Mouse (Mus musculus) T-helper 2 cell (primary cell): ENCODE measurements around the gene Tlr2.
"Not testable (repeated sequence)": the region's sequence is repeated elsewhere in the genome, so short reads cannot be mapped to it uniquely, and the experiment has no call there.

Source experiments
- in situ Hi-C: fragments of 300-600 bp; cut with MboI, MseI; formaldehyde crosslinking; loops from one replicate; pipeline ENCODE4 v1.15.1; 2025; ENCODE audit warnings: high pct_unique_total_duplicates

Gene Tlr2

DNA sequence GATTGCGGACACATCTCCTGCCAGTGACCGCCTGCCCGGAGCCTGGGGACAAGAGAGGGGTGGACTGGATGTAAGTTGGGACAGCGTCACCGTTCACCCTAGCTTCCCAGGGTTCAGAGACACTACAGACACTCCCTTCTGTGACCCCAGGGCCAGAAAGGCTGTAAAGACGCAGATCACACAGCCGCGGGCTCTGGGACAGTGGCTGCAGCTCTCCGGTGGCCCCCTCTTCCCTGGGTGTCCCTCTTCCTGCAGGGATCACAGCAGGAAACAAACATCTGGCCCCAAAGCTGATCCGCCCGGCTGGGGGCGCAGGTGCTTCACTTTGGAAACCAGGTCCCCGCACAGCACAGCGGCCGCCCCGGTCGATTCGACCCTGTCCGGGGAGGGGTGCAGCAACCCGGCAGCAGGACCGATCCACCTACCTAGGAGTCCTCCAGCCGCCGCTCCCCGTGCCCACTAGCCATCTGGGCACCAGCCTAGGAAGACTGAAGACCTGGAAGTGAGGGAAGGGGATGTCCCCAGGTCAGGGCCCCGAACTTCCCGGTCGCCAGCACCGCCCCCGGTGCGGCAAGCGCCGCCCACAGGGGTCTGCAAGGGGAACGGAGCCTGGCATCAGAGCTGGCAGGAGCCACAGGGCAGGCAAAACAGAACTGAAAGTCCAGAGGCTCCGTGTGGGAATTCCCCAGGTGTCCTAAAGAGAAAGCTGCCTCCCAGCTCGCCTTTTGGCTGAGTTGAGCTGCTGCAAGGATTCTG is at the start of gene Tlr2:
Tlr2 (minus strand) TSS at position 673 of the 756 bp plus-strand sequence.
- in situ Hi-C loops: no loop called here

DNA sequence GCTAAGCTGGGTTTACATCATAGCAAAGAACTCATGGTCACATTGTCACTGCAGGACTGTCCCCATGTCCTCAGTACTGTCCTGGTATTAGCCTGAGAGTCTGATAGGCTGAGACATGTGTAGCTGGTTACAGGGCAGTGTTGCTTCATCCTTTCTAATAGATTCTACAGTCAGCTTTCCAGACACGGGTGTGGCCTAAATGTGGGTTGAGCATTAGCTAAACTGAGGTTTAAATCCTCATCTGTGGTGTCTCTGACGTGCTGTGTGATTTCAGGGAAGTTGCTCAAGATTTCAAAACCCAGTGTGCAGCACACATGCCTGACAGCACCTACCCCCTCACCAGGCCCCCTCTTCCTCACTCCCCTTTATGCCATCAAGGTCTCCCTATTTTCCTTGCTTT is 43.6 kb upstream of the Tlr2 start:
- in situ Hi-C loops: no loop called here

DNA sequence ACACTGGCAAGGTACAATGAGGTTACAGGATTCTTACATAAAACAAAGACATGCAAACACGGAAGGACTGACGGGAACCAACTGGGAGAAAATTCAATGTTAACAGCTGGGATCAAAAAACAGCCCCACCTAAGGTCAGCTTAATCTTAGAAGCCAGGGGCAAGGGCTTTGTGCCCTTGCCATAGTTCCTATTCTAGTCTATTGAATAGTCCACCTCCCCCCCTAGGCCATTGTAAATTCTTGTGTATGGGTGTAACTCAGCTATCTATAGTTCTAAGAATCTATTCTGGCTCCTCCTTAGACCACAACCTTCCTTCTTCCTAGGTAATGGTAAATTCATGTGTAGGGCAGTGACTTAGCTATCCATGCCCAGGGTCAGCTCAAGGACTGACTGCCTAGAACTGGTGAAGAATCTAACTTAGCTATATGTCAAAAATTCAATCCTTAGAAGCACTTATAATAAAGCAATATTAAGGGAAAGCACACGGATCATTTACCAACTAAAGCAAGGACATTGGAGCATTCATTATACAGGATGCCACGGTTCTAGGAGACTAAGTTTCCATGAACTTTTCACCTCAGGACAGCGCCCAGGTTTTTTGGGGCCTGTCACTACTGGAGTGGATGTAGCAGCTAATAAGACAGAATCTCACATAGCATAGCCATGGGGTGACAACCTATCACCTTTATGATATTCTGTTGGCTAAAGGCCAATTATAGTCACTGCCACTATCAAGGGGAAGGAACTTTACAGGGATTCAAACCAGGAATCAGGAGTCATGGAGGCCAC is 37.9 kb upstream of the Tlr2 start:
- in situ Hi-C loops: not testable (repeated sequence)

DNA sequence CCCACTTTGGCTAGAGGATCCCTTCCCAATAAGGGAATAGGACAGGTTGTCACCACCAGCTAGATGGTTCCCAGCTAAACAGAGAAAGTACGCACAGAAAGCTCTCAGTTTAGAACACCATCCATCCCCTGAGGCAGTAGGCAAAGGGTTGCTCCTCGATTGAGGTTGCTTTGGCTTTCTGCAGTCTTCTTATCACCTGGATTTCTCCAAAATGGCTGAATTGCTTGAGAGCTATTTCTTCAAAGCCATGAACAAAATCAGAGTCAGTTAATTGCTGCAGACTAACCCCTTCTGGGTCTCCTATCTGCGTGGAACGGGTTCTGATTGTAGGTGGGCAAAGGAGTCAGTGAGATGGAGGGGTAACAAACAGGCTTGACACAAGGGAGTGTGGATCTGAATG is 37.2 kb upstream of the Tlr2 start:
- in situ Hi-C loops: no loop called here

DNA sequence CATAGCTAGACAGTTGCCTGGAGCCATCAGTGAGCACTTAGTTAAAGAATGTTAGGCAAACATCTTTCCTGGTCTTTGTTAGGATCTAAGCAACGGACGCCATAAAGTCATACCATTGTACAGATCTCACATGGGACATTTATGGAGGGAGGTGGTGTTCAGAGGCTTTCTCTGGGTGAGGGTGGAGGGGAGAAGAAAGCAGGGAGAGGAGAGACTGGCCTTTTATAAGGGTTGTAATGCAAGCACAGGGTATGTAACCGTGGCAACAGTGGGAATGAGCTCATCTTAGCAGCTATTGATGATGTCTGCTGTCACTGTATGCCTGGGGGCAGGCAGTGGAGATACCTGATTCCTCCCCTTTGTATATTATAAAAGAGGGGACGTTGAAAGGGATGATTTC is 34.7 kb upstream of the Tlr2 start:
- in situ Hi-C loops: no loop called here

DNA sequence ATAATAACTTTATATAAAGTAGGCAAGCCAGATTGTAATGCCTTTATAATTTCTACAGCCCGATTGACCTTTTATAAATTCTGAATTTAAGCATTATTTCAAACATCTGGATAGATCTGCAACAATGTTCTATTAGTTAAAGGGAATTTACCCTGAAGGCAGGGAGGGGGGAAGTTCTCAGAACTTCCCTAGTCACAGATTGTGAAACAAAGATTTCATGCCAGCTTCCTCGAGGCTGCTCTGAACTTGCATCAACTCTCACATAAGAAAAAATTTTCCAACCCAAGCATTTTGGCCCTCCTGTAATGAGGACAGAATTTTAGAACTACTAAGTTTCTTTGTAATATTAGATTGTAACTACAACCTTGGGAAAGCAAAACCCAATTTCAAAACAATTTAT is 33.5 kb upstream of the Tlr2 start:
- in situ Hi-C loops: not testable (repeated sequence)

DNA sequence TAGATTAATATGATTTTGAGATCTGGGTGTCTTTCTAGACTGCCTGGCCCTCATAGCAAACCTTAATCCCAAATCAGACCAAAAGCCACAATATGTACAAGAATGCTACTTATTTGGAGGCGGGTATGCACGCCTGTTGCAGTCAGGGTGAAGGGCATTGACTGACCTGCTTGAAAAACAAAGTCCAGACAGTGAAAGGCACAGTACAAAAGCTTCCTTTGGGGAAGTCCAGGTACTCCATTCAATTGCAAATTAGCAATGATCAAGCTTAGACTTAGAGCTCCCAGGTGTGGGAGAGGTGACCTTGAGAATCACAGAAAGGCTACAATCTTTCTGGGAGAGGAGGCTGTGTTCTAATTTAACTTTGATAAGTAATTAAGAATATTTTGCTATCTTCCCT is 31.3 kb upstream of the Tlr2 start:
- in situ Hi-C loops: not testable (repeated sequence)

DNA sequence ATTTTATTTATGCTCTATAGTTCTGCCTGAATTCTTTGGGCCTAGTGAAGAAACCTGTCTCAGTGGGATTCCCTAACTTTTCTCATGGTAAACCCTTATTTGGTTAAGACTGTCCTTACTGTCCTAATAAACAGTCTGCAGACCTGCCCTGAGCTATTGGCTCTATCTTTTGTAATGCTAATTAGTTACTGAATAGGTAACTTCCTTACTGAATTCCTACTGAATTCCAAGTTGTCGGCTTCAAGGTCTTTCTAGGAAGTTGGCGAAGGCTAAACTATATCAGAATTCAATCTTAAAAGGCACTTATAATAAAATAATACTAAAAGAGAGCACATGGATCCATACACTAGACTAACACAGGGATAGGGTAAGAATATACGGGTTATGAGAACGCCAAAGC is 30.4 kb upstream of the Tlr2 start:
- in situ Hi-C loops: not testable (repeated sequence)

DNA sequence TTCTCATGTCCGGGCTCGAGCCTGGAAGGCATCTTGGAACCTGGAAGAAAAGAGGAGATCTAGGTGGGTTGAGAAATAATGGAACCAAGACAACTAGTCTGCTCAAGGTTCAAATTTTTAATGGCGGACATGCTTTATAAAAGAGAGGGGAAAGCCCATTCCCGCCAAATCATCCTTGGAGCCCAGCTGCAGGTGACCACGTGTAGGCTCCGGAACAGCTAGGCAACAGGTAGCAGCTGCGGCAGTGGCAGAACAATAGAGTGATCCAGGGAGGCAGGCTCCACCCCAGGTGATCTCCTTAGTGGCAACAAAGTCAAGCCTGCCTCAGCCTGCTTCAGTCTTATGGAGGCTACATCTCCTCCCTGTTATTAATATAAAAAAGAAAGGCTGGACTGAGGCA is 30.0 kb upstream of the Tlr2 start:
- in situ Hi-C loops: not testable (repeated sequence)

DNA sequence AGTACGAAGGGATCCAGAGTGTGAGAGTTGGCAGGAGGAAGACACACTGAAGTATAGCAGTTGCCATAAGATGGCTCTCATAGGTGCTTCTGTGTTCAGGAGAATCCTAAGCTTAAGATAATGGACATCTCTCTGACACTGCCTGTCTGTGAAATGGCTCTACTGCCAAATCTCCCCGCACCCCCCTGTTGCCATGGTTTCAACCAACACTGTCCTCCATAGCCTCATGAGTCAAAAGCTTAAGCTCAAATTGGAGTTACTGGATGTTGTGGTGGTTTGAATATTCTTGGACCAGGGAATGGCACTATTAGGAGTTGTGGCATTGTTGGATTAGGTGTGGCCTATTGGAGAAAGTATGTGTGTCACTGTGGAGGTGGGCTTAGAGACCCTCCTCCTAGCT is 28.2 kb upstream of the Tlr2 start:
- in situ Hi-C loops: no loop called here

DNA sequence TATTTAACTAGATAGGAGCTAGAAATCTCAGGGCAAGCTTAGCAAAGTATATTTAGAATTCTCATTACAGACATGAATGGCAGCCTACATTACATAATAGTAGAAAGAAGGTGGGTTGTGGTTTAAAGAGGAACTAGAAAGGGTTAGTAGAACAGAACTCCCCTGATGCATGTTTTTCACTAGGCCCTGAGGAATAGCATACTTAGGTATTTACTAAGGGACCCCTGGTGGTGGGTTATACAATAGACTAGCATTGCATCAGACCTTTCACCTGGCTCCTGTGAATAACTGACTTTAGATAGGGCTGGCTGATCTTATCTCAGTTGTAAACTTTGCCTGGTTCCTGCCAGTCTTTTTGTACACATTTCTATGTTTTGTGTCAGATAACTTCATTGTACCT is 25.5 kb upstream of the Tlr2 start:
- in situ Hi-C loops: not testable (repeated sequence)

DNA sequence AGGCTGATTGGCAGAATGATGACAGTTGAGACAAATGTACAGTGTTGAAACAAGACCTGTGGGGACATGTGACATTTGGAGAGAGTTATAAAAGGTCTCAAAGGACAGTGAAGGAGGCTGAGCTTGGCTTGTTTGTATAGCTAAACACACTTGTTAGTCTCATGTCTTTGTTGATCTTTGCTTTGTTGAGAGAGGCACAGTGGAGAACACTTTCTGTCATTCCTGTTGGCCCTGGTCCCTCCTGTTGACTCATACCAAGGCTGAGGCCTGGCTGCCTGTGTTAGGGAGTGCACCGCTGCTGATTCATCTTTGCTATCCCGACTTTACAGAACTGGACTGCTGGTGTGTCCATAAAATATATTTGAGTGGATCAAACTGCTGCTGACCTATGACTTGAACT is 23.6 kb upstream of the Tlr2 start:
- in situ Hi-C loops: no loop called here

DNA sequence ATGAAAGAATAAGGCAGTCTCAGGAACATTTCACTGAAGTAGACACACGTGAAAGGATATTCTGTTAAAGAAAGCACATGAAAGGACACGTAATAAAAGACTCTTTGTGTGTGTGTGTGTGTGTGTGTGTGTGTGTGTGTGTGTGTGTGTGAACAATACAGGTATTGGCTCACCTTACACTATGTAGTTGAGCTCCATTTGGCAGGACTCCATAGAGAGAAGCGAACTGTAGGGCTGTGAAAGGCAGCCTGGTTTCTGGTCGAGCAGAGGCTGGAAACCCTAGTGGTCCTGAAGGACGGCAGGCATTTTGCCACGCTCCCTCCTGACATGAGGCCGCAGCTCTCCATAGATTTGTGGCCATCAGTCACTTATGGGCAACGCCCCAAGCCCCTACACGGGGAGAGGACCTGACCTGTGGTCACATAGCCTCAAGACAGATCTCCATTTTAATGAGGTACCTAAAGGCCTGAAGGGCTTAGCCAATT is 22.5 kb upstream of the Tlr2 start:
- in situ Hi-C loops: no loop called here

DNA sequence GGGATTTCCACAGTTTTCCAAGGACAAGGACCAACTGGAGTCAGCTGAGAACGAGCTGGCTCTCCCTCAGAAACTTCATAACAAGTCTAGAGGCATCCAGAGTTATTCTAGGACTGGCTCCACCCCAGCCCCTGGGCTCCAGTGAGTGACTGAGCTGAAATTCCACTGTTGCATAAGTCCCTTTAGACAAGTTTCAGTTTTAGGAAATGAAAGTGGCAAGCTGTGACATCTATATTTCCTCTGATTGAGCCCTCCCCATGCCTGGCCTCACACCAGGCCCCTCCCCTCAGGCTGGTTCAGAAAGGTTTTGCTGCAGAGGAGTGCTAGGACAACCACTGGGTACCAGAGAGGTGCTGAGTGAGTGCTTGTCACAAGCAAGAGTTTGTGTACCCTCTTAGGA is 21.4 kb upstream of the Tlr2 start:
- in situ Hi-C loops: no loop called here

DNA sequence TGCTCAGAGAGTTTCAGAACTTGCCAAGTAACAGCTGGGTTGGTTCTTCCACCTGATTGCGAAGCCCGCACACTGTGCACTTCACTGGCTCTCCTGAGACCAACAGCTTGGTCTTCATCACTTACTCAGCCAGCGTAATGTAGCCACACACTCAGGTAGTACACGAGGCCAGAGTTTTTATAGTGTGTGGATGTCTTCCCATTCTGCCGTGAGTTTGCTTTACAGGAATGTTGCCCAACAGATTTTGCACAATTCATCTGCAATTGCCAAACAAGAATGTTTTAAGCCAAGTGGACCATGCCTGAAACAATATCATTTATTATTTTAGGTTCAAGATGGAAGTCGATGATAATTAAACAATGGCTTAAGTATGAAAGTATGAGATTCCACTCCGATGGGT is 18.0 kb upstream of the Tlr2 start:
- in situ Hi-C loops: no loop called here

DNA sequence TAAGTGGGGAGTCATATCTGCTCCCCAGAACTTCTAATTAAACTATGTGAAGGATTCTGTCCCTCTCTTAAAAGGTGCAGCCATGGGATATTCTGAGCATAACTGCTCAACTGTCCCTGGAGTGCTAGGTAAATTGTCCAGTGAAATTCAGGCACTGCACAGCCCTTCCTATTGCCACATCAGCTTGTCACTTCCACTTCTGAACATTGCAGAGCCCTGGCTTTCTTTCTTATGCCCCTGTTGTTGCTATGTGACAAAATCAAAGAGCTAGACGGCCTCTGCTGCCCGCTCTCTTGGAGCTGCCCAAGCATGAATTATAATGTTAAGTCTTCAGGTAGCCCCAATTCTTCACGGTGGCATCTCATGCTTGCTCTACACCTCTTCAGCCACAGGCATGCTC is 17.5 kb upstream of the Tlr2 start:
- in situ Hi-C loops: no loop called here

DNA sequence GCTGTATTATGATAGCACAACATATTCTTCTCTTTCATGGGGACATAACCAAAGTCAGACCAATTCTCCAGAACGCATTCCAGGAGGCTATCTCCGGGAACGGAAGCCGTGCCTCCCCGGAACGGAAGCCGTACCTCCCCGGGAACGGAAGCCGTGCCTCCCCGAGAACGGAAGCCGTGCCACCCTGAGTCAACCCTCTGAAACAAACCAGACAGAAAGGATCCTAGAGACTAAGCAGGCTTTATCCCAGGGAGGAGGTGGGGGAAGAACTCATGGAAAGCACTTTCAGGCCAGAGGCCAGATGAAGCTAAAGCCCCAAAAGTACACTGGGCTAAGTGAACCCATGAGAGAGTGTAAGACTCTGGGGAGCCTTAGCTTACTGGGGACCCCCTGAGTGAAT is 16.1 kb upstream of the Tlr2 start:
- in situ Hi-C loops: no loop called here

DNA sequence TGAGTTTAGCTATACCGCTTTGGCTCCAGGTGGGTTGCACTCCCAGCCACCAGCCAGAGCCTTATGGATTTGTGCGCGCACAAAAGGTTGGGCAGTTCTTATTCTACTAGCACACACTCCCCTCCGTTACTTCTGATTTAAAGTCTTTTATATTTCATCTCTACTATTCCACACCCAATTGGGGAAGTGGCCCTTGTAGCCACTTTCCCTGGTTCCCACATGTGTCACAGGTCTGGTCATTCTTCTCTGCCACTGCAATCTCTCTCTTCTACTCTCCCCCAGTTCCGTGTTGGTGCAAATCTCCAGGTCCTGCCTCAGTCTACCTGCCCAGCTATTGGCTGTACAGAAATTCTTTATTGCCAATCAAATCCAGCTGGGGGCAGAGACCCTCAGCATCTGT is 14.1 kb upstream of the Tlr2 start:
- in situ Hi-C loops: no loop called here

DNA sequence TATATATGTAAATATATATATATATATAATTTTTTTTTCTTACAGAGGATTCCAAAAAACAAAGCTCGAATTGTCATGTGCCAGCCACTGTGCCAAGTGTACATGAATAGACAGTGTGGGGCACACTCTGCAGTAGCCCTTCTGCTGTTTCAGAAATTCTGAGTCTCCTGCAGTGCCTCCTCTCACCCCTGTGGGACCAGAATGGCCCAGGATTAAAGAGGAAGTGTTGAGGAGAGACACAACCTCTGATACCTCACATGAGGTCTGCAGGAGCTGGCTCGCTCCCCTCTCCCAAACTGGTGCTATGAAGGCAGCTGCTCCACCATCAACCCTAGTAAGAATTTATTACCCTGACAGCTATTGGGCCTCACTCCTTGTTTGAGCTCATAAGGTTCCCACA is 7.8 kb upstream of the Tlr2 start:
- in situ Hi-C loops: no loop called here

DNA sequence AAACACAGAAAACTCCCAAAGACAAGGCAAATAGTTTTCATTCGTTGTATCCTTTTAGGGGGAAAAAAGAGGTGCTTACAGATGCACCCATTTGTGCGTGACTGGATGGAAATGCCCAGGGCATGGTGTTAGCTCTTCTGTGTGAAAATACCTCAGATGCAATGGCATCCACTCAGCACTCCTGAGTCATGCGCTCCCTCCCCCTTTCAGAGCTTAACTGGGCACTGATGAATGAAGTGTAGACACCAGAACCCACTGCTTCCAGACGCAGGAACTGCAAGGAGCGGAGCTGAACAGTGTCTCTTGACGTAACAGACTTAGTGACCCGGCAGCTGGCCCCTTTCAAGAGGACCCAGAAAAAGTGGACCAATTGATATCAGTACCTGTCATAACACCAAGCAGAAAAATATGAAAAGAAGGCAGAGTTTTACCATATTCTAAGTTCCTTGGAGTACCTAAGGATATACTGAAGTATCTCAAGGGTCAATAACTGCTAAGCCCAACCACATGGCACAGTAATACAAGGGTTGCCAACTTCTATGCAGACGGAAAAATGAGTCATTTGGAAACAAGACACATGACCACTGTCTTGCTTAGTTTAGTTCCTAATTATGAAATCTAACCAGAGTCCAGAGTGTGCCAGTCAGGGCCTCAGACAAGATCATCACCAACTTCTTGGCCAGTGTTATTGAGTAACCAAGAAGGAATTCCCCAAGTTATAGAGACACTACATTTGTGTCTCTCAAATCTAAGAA is 3.4 kb upstream of the Tlr2 start:
- in situ Hi-C loops: no loop called here

DNA sequence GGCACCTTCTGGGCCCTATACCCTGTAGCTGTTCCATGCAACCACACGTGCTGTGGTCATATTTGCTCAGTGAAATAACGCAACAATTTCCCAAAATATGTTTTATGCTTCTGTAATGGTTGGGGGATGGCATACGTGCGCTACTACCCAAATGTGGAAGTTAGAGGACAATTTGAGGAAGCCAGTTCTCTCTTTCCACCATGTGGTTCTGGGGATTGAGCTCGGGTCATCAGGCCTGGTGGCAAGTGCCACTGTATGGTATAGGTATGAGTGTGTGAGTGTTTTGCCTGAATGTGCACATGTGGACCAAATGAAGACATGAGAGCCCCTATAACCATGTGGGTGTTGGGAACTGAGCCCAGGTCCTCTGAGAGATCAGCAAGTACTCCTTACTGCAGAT is 2.1 kb downstream of the Tlr2 start:
- in situ Hi-C loops: no loop called here

DNA sequence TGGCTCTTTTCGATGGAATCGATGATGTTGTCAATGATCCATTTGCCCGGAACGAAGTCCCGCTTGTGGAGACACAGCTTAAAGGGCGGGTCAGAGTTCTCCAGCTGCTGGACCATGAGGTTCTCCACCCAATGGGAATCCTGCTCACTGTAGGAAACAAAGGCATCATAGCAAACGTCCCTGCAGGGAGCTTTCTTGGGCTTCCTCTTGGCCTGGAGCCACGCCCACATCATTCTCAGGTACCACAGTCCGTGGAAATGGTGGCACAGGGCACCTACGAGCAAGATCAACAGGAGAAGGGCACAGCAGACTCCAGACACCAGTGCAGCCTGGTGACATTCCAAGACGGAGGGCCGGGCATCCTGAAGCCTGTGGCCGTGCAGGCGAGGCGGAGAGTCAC is 4.9 kb downstream of the Tlr2 start:
- in situ Hi-C loops: no loop called here
